In the genomic region with DNA sequence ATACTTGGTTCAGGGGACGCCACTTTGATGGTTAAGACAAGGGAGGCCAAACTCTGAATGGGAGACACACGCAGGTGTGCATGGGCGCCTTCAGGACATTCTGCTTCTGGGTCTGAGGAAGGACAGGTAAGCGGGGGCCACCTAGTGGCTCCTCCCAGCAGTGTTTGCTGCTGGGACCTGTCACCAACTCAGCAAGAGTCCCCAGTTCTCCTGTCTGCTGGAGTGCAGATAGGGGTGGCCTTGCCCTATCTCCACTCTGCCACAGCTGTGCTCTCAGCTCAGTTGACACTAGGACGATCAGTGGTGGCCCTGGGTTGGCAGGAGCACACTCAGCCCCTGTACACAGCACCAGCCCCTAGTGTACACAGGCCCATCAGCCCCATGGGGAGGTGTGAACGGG, we compare ENCODE assay signal across 7 mouse cellular contexts. TPM values are rescaled to one million over a fixed set of nuclear protein-coding genes. Genes with fewer than 3 reads are reported as not detected.
DNase-seq lines count a peak whose midpoint lies in the region; ATAC-seq lines count a peak whose summit lies in the region.

No protein-coding gene starts in this region.

- no peak overlapping the region for H3K9ac ChIP-seq in kidney, embryonic 15.5 days

- no peaks in the 10 kb centered on the region for H3K36me3 ChIP-seq in kidney, embryonic 15.5 days

- DNase-seq in 416B (ENCODE audit: low read depth) = peak; percentile 33
- DNase-seq in B cell, adult 2 months = peak; percentile 64 to 68
- DNase-seq in cerebellum, adult 9-11 months = peak; percentile 57
- peak; percentile 52 for DNase-seq in lung, postnatal 36 days
- peak; percentile 81 for DNase-seq in thymus, postnatal 4 days
- no peak for DNase-seq in right cerebral cortex, adult 18-20 months

- no peak overlapping the region for H3K4me2 ChIP-seq in kidney, embryonic 15.5 days

- peaks cover 40% of the 10 kb centered on the region for H3K4me1 ChIP-seq in kidney, embryonic 15.5 days

- no peaks in the 10 kb centered on the region for H3K9me3 ChIP-seq in kidney, embryonic 15.5 days (replicated peaks)

- H3K4me3 ChIP-seq in kidney, embryonic 15.5 days (replicated peaks) = no peak overlapping the region

- peak; percentile 31; the same call in 1 of the 2 replicates for ATAC-seq in kidney, embryonic 15.5 days (replicated peaks; ENCODE audit: low FRiP score)

- whole genome bisulfite sequencing in kidney, embryonic 15.5 days = 26% methylated on average over 6 of the region's 6 CpGs

- no peak overlapping the region for H3K27ac ChIP-seq in kidney, embryonic 15.5 days

- H3K27me3 ChIP-seq in kidney, embryonic 15.5 days = peaks cover 61% of the 10 kb centered on the region

RNA-seq across cellular contexts. Expression of gene Fibcd1, which starts 2.1 kb away (rescaled TPM):
- 1.2 and 1.6 TPM in 2 replicates for polyA plus RNA-seq in kidney, embryonic 15.5 days (2015; fragmentation: Nextera tagmentation; extraction: Ambion mirVana)

RNA-seq across cellular contexts. Expression of gene Qrfp, which starts 37.5 kb away (rescaled TPM):
- polyA plus RNA-seq in kidney, embryonic 15.5 days (2015; fragmentation: Nextera tagmentation; extraction: Ambion mirVana) = 0.08 TPM in 1 of 2 replicates, not detected in the other

RNA-seq across cellular contexts. Expression of gene Lamc3, which starts 39.2 kb away (rescaled TPM):
- 3.5 and 4.5 TPM in 2 replicates for polyA plus RNA-seq in kidney, embryonic 15.5 days (2015; fragmentation: Nextera tagmentation; extraction: Ambion mirVana)
